Mouse (Mus musculus): Measurements from ENCODE around the gene Gm16867.
"Not testable (repeated sequence)": the region's sequence is repeated elsewhere in the genome, so short reads cannot be mapped to it uniquely, and the experiment has no call there.

GRCm38 (mm10) chr14:69545052-69545451, 41.9 kb upstream of the Gm16867 start:
- not testable (repeated sequence) for TF ChIP-seq POLR2A (IDR thresholded peaks at IDR 0.05; ENCODE audit: control insufficient read depth, low read depth, low read length); CTCF (IDR thresholded peaks at IDR 0.05; ENCODE audit: control insufficient read depth, insufficient read depth, insufficient replicate concordance, low read depth, low read length)

Measured in testis, adult 2 months (tissue).